30 mouse cellular contexts compared by ENCODE assay signal in genomic region chr3:18640286-18640685, GRCm38 (mm10).
A peak's percentile ranks its signal among the peaks of the same experiment; 100 is the strongest.
DNase-seq lines count a peak whose midpoint lies in the region; ATAC-seq and TF ChIP-seq lines count a peak whose summit lies in the region.
"Had no signal": no experiment of that assay in that cellular context is flagged by ENCODE, and none has a peak within 500 bp of the region (broad histone marks: within the 10 kb centered on the region; RNA-seq: fewer than 3 reads in every experiment).

No protein-coding gene starts in this region.

- no peak overlapping the region for H3K4me3 ChIP-seq in cortical plate, adult 2 months (ENCODE audit: insufficient read depth, low read length)
- H3K4me3 ChIP-seq: embryonic facial prominence, embryonic 13.5 days; gastrocnemius, adult 2 months; hindbrain, embryonic 12.5 days; left cerebral cortex, adult 2 months; midbrain, embryonic 13.5 days; stomach, embryonic 15.5 days had no signal

- H3K27ac ChIP-seq in cortical plate, adult 2 months (ENCODE audit: insufficient read depth, low read length) = peak overlapping the region; percentile 56; the same call in 1 of the 2 replicates
- H3K27ac ChIP-seq: embryonic facial prominence, embryonic 13.5 days; gastrocnemius, adult 2 months; hindbrain, embryonic 12.5 days; liver, embryonic 14.5 days; macrophage; midbrain, embryonic 13.5 days; stomach, embryonic 15.5 days had no signal

- DNase-seq in frontal cortex, postnatal 25 days (ENCODE audit: low spot score in 2 of 2) = no peak
- DNase-seq in left cerebral cortex, postnatal 36 days (ENCODE audit: low spot score in 2 of 2) = peak; percentile 22 to 30
- DNase-seq in left cerebral cortex, adult 8-10 months (ENCODE audit: low spot score in 2 of 2) = no peak
- DNase-seq in yolk sac, embryonic 10.5 days (ENCODE audit: low spot score) = no peak
- DNase-seq: adrenal gland, adult 8-10 months; B cell, adult 2 months; cerebellum, adult 11-12 months; cerebellum, adult 9-11 months; gastrocnemius, adult 2 months; gastrocnemius, postnatal 36 days; heart, adult 18-20 months; heart, postnatal 36 days; kidney, adult 9 months; kidney, postnatal 10 days; liver; lung, adult 2 months; lung, postnatal 10 days; right cerebral cortex, postnatal 14 days; thymus, postnatal 14 days had no signal

- peaks cover 2% of the 10 kb centered on the region; the same call in 1 of the 2 replicates for H3K4me1 ChIP-seq in cortical plate, adult 2 months (ENCODE audit: control insufficient read depth, insufficient read depth, low read length)
- H3K4me1 ChIP-seq: embryonic facial prominence, embryonic 13.5 days; hindbrain, embryonic 12.5 days; midbrain, embryonic 13.5 days; stomach, embryonic 15.5 days had no signal

- TF ChIP-seq CTCF in cortical plate, adult 2 months (IDR thresholded peaks at IDR 0.05; ENCODE audit: extremely low read depth, insufficient read depth, low read length) = no peak

- ATAC-seq in frontal cortex, adult (ENCODE audit: low TSS enrichment) = peak; percentile 79
- no peak for ATAC-seq in inflammation-experienced regulatory T-cells, adult 6 months
- ATAC-seq: intestine, postnatal 0 days; midbrain, embryonic 13.5 days had no signal

- intact Hi-C loops in left cerebral cortex, postnatal 36 days (cut with DNase I) = loop anchor here (10.0 kb wide), 1 partner anchor 265 kb away; no protein-coding TSS in a partner anchor

- TF ChIP-seq POLR2A in cortical plate, adult 2 months (IDR thresholded peaks at IDR 0.05; ENCODE audit: extremely low read depth, insufficient read depth, low read length) = no peak

Comparison
In these comparisons a context has a peak if more than half of its experiments do, and no peak if none do; other contexts are left out.
1. DNase-seq: peak in left cerebral cortex, postnatal 36 days (2 of 2); none in frontal cortex, postnatal 25 days (0 of 2), left cerebral cortex, adult 8-10 months (0 of 2) and yolk sac, embryonic 10.5 days (single experiment).